Mouse (Mus musculus) adrenal gland (tissue): ENCODE measurements around the gene Egfr.

Source experiments
- intact Hi-C: fragments of 180-260 bp; cut with DNase I; formaldehyde crosslinking; loops from one replicate; pipeline ENCODE4 v1.15.1; 2025

The Egfr gene

GRCm38 (mm10) chr11:16895441-16896356 lies 143.7 kb downstream of the Egfr start:
- intact Hi-C loops, result no loop called here

- intact Hi-C loops, result no loop called here
Measured at GRCm38 (mm10) chr11:16897681-16898080, 145.7 kb downstream of the Egfr start.

GRCm38 (mm10) chr11:16900182-16900581 lies 148.2 kb downstream of the Egfr start:
- intact Hi-C loops, result no loop called here

GRCm38 (mm10) chr11:16900653-16901416 lies 148.8 kb downstream of the Egfr start:
- intact Hi-C loops, result no loop called here

- intact Hi-C loops, result no loop called here
Measured at GRCm38 (mm10) chr11:16904302-16905011, 152.5 kb downstream of the Egfr start.

- intact Hi-C loops, result no loop called here
Measured at GRCm38 (mm10) chr11:16905012-16905332, 153.0 kb downstream of the Egfr start.

- intact Hi-C loops, result no loop called here
Measured at GRCm38 (mm10) chr11:16906530-16906929, 154.5 kb downstream of the Egfr start.

GRCm38 (mm10) chr11:16907517-16908129 lies 155.6 kb downstream of the Egfr start:
- intact Hi-C loops, result no loop called here

- intact Hi-C loops, result no loop called here
Measured at GRCm38 (mm10) chr11:16914756-16915155, 162.8 kb downstream of the Egfr start.

- intact Hi-C loops, result no loop called here
Measured at GRCm38 (mm10) chr11:16915850-16916249, 163.8 kb downstream of the Egfr start.

- intact Hi-C loops, result no loop called here
Measured at GRCm38 (mm10) chr11:16917512-16917911, 165.5 kb downstream of the Egfr start.

- intact Hi-C loops, result no loop called here
Measured at GRCm38 (mm10) chr11:16932159-16932558, 180.2 kb downstream of the Egfr start.

- intact Hi-C loops, result no loop called here
Measured at GRCm38 (mm10) chr11:16935577-16936236, 183.7 kb downstream of the Egfr start.

- intact Hi-C loops, result no loop called here
Measured at GRCm38 (mm10) chr11:16941103-16941793, 189.2 kb downstream of the Egfr start.

GRCm38 (mm10) chr11:16941973-16942452 lies 190.0 kb downstream of the Egfr start:
- intact Hi-C loops, result no loop called here

- intact Hi-C loops, result no loop called here
Measured at GRCm38 (mm10) chr11:16943016-16943415, 191.0 kb downstream of the Egfr start.

- intact Hi-C loops, result loop anchor here (2.0 kb wide), 1 partner anchor 424 kb away; no protein-coding TSS in a partner anchor
Measured at GRCm38 (mm10) chr11:16948756-16949155, 196.8 kb downstream of the Egfr start.

- intact Hi-C loops, result loop anchor here (10.0 kb wide), 1 partner anchor 224 kb away; no protein-coding TSS in a partner anchor
Measured at GRCm38 (mm10) chr11:16950226-16950975, 198.4 kb downstream of the Egfr start.
